Mouse (Mus musculus): ENCODE data around the gene Yjefn3. TPM values are rescaled to one million over a fixed set of nuclear protein-coding genes. Genes with fewer than 3 reads are reported as not detected.
A peak's percentile ranks its signal among the peaks of the same experiment; 100 is the strongest.

Yjefn3 gene
- total RNA-seq, 2 experiments from 2014 or later = 29.0 to 37.5 TPM

- DNase-seq (ENCODE audit: extremely low spot score in 1 of 2, low spot score in 1 of 2) = no peak
Observed at GRCm38 (mm10) chr8:69912478-69913074, 10.1 kb upstream of the Yjefn3 start.

GRCm38 (mm10) chr8:69911917-69912316 is 9.4 kb upstream of the Yjefn3 start:
- DNase-seq (ENCODE audit: extremely low spot score in 1 of 2, low spot score in 1 of 2) = no peak

DNA sequence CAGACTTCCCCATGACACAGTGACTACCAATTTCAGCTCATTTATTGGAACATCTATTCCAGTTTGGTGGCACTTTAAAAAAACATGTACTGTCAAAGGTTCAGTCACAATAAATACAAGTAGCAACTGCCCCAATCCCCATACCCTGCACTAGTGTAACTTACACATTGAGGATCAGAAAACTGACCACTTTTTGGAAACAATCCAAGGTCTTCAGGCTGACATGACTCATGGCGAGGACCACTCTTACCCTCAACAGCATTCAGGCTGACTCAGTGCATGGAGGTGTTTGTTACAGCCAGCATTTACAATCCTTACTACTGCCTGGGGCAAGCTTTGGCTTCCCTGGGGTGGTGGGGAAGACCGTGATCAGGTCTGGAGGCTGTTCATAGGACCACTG is 4.6 kb upstream of the Yjefn3 start:
- no peak for DNase-seq (ENCODE audit: extremely low spot score in 1 of 2, low spot score in 1 of 2)

DNA sequence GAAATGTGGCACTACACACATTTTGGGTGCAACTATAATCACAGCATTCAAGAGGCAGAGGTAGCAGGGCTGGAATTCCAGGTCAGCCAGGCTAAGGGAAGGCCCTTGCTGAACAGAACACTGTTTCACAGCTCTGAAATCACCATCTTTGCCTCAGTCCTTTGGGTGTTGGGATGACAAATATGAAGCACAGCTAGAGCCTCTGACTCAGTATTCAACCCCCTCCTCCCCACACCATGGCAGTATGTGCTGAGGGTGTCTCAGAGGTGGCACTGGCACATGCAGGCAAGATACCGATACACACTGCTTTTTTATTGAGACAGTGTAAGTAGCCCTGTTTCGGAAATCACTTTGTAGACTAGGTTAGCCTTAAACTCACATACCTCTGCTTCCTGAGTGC is 3.7 kb upstream of the Yjefn3 start:
- no peak for DNase-seq (ENCODE audit: extremely low spot score in 1 of 2, low spot score in 1 of 2)

GRCm38 (mm10) chr8:69904096-69904495 is 1.6 kb upstream of the Yjefn3 start:
- DNase-seq (ENCODE audit: extremely low spot score in 1 of 2, low spot score in 1 of 2) = no peak

DNA sequence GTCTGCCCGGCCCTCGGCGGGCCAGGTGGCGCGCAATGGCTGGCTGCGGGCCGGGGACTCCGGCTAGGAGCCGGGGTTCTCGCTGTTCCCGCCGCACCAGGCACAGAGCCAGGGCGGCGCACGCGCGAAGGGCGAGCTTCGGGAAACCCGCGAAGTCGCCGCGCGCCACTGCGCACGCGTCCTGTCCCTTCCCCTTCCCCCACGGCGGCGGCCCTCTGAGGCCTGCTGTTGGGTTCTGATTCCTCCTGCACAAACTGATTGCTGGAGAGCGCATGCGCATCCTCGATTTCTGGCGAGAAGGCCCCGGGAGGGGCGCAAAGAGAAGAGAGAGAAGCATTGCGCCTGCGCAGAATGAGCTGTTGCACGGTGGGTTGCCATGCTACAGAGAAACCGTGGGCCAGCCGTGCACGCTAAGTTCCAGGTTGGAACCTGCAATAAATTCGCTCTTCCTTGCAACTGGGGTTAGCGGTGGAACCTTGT is 591 bp upstream of the Yjefn3 start:
- DNase-seq (ENCODE audit: extremely low spot score in 1 of 2, low spot score in 1 of 2) = peak; percentile 96 to 97

DNA sequence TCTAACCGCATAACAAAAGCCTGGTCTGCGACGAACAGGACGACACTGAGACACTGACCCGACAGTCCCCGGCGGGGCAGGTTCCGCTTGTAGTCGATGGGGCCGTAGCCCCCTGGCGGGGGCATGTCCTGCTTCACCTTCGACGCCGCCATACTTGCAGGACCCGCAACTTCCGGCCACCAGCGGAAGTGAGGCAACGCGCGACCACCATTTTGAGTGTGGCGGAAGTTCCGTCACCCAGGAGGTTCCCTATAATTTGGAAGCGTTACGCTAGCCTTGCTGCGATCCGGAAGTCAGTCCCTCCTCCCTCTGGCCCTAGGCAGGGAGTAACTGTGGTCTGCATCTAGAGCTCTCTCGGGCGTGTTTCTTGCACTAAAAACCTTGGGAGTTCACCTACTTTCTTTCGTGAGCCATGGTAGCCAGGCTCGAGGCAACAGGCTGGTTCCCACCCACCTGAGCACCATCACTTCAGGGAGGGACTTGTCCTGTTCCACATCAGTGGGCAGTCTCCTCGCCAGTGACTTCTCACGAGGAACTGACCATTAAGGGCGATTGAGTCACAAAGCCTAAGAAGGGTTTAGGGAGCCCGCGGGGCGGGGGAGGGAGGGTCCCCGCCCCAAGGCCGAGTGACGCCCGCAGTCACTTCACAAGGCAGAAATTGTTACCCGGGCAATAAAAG is 889 bp downstream of the Yjefn3 start:
- DNase-seq (ENCODE audit: extremely low spot score in 1 of 2, low spot score in 1 of 2) = peak; percentile 94

- no peak for DNase-seq (ENCODE audit: extremely low spot score in 1 of 2, low spot score in 1 of 2)
Observed at GRCm38 (mm10) chr8:69900895-69901451, 1.5 kb downstream of the Yjefn3 start.

GRCm38 (mm10) chr8:69899876-69900275 is 2.6 kb downstream of the Yjefn3 start:
- DNase-seq (ENCODE audit: extremely low spot score in 1 of 2, low spot score in 1 of 2) = no peak

GRCm38 (mm10) chr8:69897857-69898256 is 4.7 kb downstream of the Yjefn3 start:
- DNase-seq (ENCODE audit: extremely low spot score in 1 of 2, low spot score in 1 of 2) = no peak

- DNase-seq (ENCODE audit: extremely low spot score in 1 of 2, low spot score in 1 of 2) = no peak
Observed at GRCm38 (mm10) chr8:69895772-69896451, 6.6 kb downstream of the Yjefn3 start.

GRCm38 (mm10) chr8:69894836-69895332 is 7.6 kb downstream of the Yjefn3 start:
- no peak for DNase-seq (ENCODE audit: extremely low spot score in 1 of 2, low spot score in 1 of 2)

DNA sequence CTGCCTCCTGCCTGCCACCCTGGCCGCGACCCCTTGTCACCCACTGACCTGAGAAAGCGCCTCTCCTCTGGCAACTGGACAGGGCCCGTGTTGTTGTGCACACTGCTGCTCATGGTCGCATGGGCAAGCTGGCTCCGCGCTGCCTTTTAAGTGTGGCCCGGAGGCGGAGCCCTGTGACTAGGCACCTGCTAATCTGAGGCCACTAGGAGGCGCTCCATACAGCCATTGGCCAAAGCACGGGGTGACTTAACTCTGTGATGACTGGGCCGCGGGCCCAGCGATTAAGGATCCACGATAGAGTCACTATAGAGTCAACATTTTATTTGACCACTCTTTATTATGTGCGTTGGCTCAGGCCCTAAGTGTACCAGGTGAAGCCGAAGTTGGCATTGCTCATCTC is 8.6 kb downstream of the Yjefn3 start:
- DNase-seq (ENCODE audit: extremely low spot score in 1 of 2, low spot score in 1 of 2) = peak in 1 of 2 experiments; percentile 60

GRCm38 (mm10) chr8:69890813-69891241 is 11.7 kb downstream of the Yjefn3 start:
- DNase-seq (ENCODE audit: extremely low spot score in 1 of 2, low spot score in 1 of 2) = peak; percentile 62 to 67

GRCm38 (mm10) chr8:69888902-69889301 is 13.6 kb downstream of the Yjefn3 start:
- no peak for DNase-seq (ENCODE audit: extremely low spot score in 1 of 2, low spot score in 1 of 2)

GRCm38 (mm10) chr8:69888244-69888866 is 14.2 kb downstream of the Yjefn3 start:
- no peak for DNase-seq (ENCODE audit: extremely low spot score in 1 of 2, low spot score in 1 of 2)

- DNase-seq (ENCODE audit: extremely low spot score in 1 of 2, low spot score in 1 of 2) = no peak
Observed at GRCm38 (mm10) chr8:69887289-69888243, 14.9 kb downstream of the Yjefn3 start, which contains the start of gene Cilp2. Cilp2 (minus strand) TSS chr8:69887687.

GRCm38 (mm10) chr8:69884141-69884540 is 18.4 kb downstream of the Yjefn3 start:
- no peak for DNase-seq (ENCODE audit: extremely low spot score in 1 of 2, low spot score in 1 of 2)

DNA sequence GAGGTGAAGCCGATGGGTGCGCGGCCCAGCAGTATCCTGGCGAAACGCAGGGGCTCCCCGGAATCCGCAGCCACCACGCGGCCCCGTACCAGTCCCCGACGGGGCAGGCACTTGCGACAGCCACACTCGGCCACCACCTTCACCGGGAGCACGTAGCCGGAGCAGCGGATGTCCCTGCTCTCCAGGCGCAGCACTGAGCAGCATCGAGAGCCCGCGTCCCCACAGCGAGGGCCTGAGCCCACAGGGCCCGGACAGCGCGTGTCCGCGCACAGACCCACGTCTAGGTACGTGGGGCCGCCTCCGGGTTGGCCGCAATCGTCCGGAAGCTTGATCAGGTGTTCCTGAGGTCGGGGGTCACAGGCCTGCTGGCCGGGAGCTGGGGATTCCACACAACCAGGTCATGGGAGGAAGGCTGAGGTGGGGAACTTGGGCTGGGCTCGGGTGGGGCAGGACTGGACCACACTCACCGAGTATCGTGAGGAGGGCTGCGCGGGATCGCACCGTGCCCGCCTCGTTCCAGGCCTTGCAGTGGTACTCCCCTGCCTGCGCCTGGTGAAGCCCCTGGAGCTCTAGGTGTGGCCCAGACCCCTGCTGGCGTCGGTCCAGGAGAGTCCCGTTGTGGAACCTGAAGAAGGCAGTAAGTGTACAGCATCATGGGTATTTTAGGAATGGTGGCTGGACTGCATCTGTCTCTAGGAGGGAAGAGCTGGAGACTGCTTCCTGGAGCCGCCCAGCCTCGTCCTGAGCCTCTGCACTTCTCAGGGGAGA is 19.5 kb downstream of the Yjefn3 start:
- DNase-seq (ENCODE audit: extremely low spot score in 1 of 2, low spot score in 1 of 2) = no peak

Data from layer of hippocampus, postnatal 25 days (tissue).